ENCODE assay signal across 12 mouse cellular contexts in genomic region chr10:120432731-120433462, GRCm38 (mm10). TPM values are rescaled to one million over a fixed set of nuclear protein-coding genes. Genes with fewer than 3 reads are reported as not detected.
DNase-seq lines count a peak whose midpoint lies in the region; ATAC-seq lines count a peak whose summit lies in the region.
"Had no signal": no experiment of that assay in that cellular context is flagged by ENCODE, and none has a peak within 500 bp of the region (broad histone marks: within the 10 kb centered on the region; RNA-seq: fewer than 3 reads in every experiment).

No protein-coding gene starts in this region.

- H3K9me3 ChIP-seq in heart, embryonic 13.5 days: no peaks in the 10 kb centered on the region
- no peaks in the 10 kb centered on the region for H3K9me3 ChIP-seq in megakaryocyte, embryonic 14.5 days
- no peaks in the 10 kb centered on the region for H3K9me3 ChIP-seq in intestine, embryonic 15.5 days

- H3K27ac ChIP-seq in heart, embryonic 13.5 days (replicated peaks): peak overlapping the region; percentile 70
- peak overlapping the region; percentile 51 for H3K27ac ChIP-seq in intestine, embryonic 15.5 days
- H3K27ac ChIP-seq: layer of hippocampus, adult 2 months; macrophage had no signal

- H3K27me3 ChIP-seq in heart, embryonic 13.5 days (replicated peaks): no peaks in the 10 kb centered on the region
- H3K27me3 ChIP-seq in megakaryocyte, embryonic 14.5 days (replicated peaks): no peaks in the 10 kb centered on the region
- no peaks in the 10 kb centered on the region for H3K27me3 ChIP-seq in intestine, embryonic 15.5 days (replicated peaks)
- H3K27me3 ChIP-seq: CH12.LX had no signal

- DNase-seq in heart, postnatal 36 days: no peak
- no peak for DNase-seq in right cerebral cortex, postnatal 14 days
- no peak for DNase-seq in frontal cortex, postnatal 25 days (ENCODE audit: low spot score in 2 of 2)
- DNase-seq in layer of hippocampus, adult 11-12 months (ENCODE audit: low spot score): no peak
- DNase-seq: gastrocnemius, postnatal 36 days had no signal

- peaks cover 3% of the 10 kb centered on the region; the same call in 1 of the 2 replicates for H3K36me3 ChIP-seq in heart, embryonic 13.5 days
- peaks cover 11% of the 10 kb centered on the region for H3K36me3 ChIP-seq in megakaryocyte, embryonic 14.5 days (replicated peaks; ENCODE audit: low read length)
- no peaks in the 10 kb centered on the region for H3K36me3 ChIP-seq in intestine, embryonic 15.5 days

- H3K4me3 ChIP-seq in heart, embryonic 13.5 days: no peak overlapping the region
- H3K4me3 ChIP-seq in megakaryocyte, embryonic 14.5 days (replicated peaks): peak overlapping the region; percentile 77
- H3K4me3 ChIP-seq in intestine, embryonic 15.5 days (replicated peaks): no peak overlapping the region
- H3K4me3 ChIP-seq: layer of hippocampus, adult 2 months had no signal

- H3K4me1 ChIP-seq in heart, embryonic 13.5 days: peaks cover 60% of the 10 kb centered on the region
- H3K4me1 ChIP-seq in megakaryocyte, embryonic 14.5 days: peaks cover 79% of the 10 kb centered on the region
- H3K4me1 ChIP-seq in intestine, embryonic 15.5 days (replicated peaks): peaks cover 39% of the 10 kb centered on the region

- H3K9ac ChIP-seq in heart, embryonic 13.5 days: peak overlapping the region; percentile 33; the same call in 1 of the 2 replicates
- no peak overlapping the region for H3K9ac ChIP-seq in intestine, embryonic 15.5 days

- WGBS in heart, embryonic 13.5 days: 25% methylated on average over 9 of the region's 9 CpGs
- WGBS in intestine, embryonic 15.5 days: 18% methylated on average over 9 of the region's 9 CpGs

- intact Hi-C loops in heart, postnatal 36 days (cut with DNase I): loop anchor here (10.0 kb wide), 1 partner anchor 232 kb away; no protein-coding TSS in a partner anchor

- ATAC-seq in heart, embryonic 13.5 days (ENCODE audit: extremely low read depth, insufficient number of reproducible peaks, low FRiP score, low TSS enrichment): no peak
- ATAC-seq in megakaryocyte, adult 5-6 weeks (ENCODE audit: poor library complexity, severe bottlenecking): no peak
- ATAC-seq in intestine, embryonic 15.5 days: peak; percentile 79

- no peak overlapping the region for H3K4me2 ChIP-seq in heart, embryonic 13.5 days
- H3K4me2 ChIP-seq in intestine, embryonic 15.5 days (replicated peaks): peak overlapping the region; percentile 9; the same call in 1 of the 2 replicates

RNA-seq across cellular contexts. Expression of gene Hmga2, which starts 43.4 kb away (rescaled TPM):
- 11.3 and 12.4 TPM in 2 replicates for polyA plus RNA-seq in heart, embryonic 13.5 days (2015; fragmentation: Nextera tagmentation; extraction: Ambion mirVana)
- total RNA-seq in heart, postnatal 36 days (2021): not detected
- 5.4 and 7.0 TPM in 2 replicates for polyA plus RNA-seq in megakaryocyte, embryonic 14.5 days (2012; ENCODE audit: insufficient read depth, low replicate concordance)
- 0.42 and 0.48 TPM in 2 replicates for total RNA-seq in megakaryocyte, adult 5-6 weeks (2015)
- total RNA-seq in megakaryocyte, adult 5-6 weeks (2017): 0.15 TPM in 1 of 2 replicates, not detected in the other
- polyA plus RNA-seq in intestine, embryonic 15.5 days (2015; fragmentation: Nextera tagmentation; extraction: Ambion mirVana): 33.9 and 41.2 TPM in 2 replicates
- total RNA-seq: CH12.LX; gastrocnemius, postnatal 36 days had no signal
